Mouse (Mus musculus) bone marrow, adult 2 months (tissue): Measurements from ENCODE around the gene Zfp46.

Experiments used
- CTCF ChIP-seq: fragments of 200-500 bp; IDR thresholded peaks from 2 replicates; pipeline ENCODE4 v1.5.1; 2011; ENCODE audit warnings: low read length, control low read depth; ENCODE audit not compliant: control insufficient read depth, insufficient read depth
- POLR2A ChIP-seq: fragments of 200-500 bp; IDR thresholded peaks from 2 replicates; pipeline ENCODE4 v1.6.1; 2011; ENCODE audit warnings: low read depth, mild to moderate bottlenecking, control low read depth, low read length, borderline replicate concordance; ENCODE audit not compliant: control insufficient read depth

GRCm38 (mm10) chr4:136337129-136337528 is 52.6 kb downstream of the Zfp46 start:
- TF ChIP-seq POLR2A: no peak
- no peak for TF ChIP-seq CTCF
